Mouse (Mus musculus): ENCODE data around the gene Simc1.

Gene Simc1

GRCm38 (mm10) chr13:54589996-54590951 lies 86.7 kb downstream of the Simc1 start, which contains the start of the genes Nop16 and Higd2a:
Gene Nop16, minus strand, starts transcription at chr13:54590090.
Gene Higd2a, plus strand, starts transcription at chr13:54590207.
- DNase-seq = peak; percentile 100

- peak; percentile 87 for DNase-seq
Observed at GRCm38 (mm10) chr13:54591776-54592356, 88.3 kb downstream of the Simc1 start.

- DNase-seq = peak; percentile 95
Observed at GRCm38 (mm10) chr13:54593617-54594016, 90.0 kb downstream of the Simc1 start.

GRCm38 (mm10) chr13:54596107-54596690 lies 92.6 kb downstream of the Simc1 start:
- DNase-seq = peak; percentile 92

- DNase-seq = no peak
Observed at GRCm38 (mm10) chr13:54596870-54597269, 93.3 kb downstream of the Simc1 start.

GRCm38 (mm10) chr13:54598622-54599143 lies 95.1 kb downstream of the Simc1 start:
- peak; percentile 87 for DNase-seq

All from heart, adult 11 months (tissue).